Mouse (Mus musculus) cortical plate, adult 2 months (tissue): ENCODE measurements around the gene Mef2b.

Experiments
- CTCF ChIP-seq: fragments of 200-500 bp; IDR thresholded peaks from 2 replicates; pipeline ENCODE4 v1.5.1; 2011; ENCODE audit warnings: mild to moderate bottlenecking, control low read depth, low read length; ENCODE audit not compliant: insufficient read depth; ENCODE audit errors: extremely low read depth
- POLR2A ChIP-seq: fragments of 200-500 bp; IDR thresholded peaks from 2 replicates; pipeline ENCODE4 v1.6.1; 2011; ENCODE audit warnings: mild to moderate bottlenecking, low read length, control low read depth; ENCODE audit not compliant: insufficient read depth; ENCODE audit errors: extremely low read depth

- no peak for TF ChIP-seq POLR2A
- no peak for TF ChIP-seq CTCF
Measured at GRCm38 (mm10) chr8:70181212-70181902, 41.8 kb downstream of the Mef2b start.
